Mouse (Mus musculus): Measurements from ENCODE around the gene Acacb.
A peak's percentile ranks its signal among the peaks of the same experiment; 100 is the strongest.

Acacb gene

GRCm38 (mm10) chr5:114176548-114177400 lies 30.4 kb downstream of the Acacb start:
- no peak for DNase-seq

GRCm38 (mm10) chr5:114177966-114178719 lies 31.8 kb downstream of the Acacb start:
- DNase-seq: no peak

- no peak for DNase-seq
Measured at GRCm38 (mm10) chr5:114179541-114179940, 33.2 kb downstream of the Acacb start.

GRCm38 (mm10) chr5:114183493-114183892 lies 37.2 kb downstream of the Acacb start:
- DNase-seq: no peak

GRCm38 (mm10) chr5:114187108-114187507 lies 40.8 kb downstream of the Acacb start:
- DNase-seq: no peak

GRCm38 (mm10) chr5:114188900-114189464 lies 42.6 kb downstream of the Acacb start:
- no peak for DNase-seq

GRCm38 (mm10) chr5:114194161-114194560 lies 47.8 kb downstream of the Acacb start:
- no peak for DNase-seq

GRCm38 (mm10) chr5:114199116-114199777 lies 52.9 kb downstream of the Acacb start:
- DNase-seq: no peak

GRCm38 (mm10) chr5:114206158-114206557 lies 59.8 kb downstream of the Acacb start:
- no peak for DNase-seq

- no peak for DNase-seq
Measured at GRCm38 (mm10) chr5:114213183-114213582, 66.8 kb downstream of the Acacb start.

- no peak for DNase-seq
Measured at GRCm38 (mm10) chr5:114218771-114219170, 72.4 kb downstream of the Acacb start.

GRCm38 (mm10) chr5:114226051-114226450 lies 79.7 kb downstream of the Acacb start:
- DNase-seq: no peak

- no peak for DNase-seq
Measured at GRCm38 (mm10) chr5:114228901-114229300, 82.6 kb downstream of the Acacb start.

- no peak for DNase-seq
Measured at GRCm38 (mm10) chr5:114238924-114239323, 92.6 kb downstream of the Acacb start.

- DNase-seq: no peak
Measured at GRCm38 (mm10) chr5:114239737-114240136, 93.4 kb downstream of the Acacb start.

GRCm38 (mm10) chr5:114246465-114246864 lies 100.1 kb downstream of the Acacb start:
- no peak for DNase-seq

- peak; percentile 81 for DNase-seq
Measured at GRCm38 (mm10) chr5:114248174-114248589, 101.8 kb downstream of the Acacb start.

- no peak for DNase-seq
Measured at GRCm38 (mm10) chr5:114259495-114259894, 113.2 kb downstream of the Acacb start.

GRCm38 (mm10) chr5:114261494-114261893 lies 115.2 kb downstream of the Acacb start:
- DNase-seq: no peak

- no peak for DNase-seq
Measured at GRCm38 (mm10) chr5:114264030-114264459, 117.7 kb downstream of the Acacb start.

GRCm38 (mm10) chr5:114264791-114265190 lies 118.5 kb downstream of the Acacb start:
- DNase-seq: no peak

GRCm38 (mm10) chr5:114268646-114269045 lies 122.3 kb downstream of the Acacb start:
- no peak for DNase-seq

GRCm38 (mm10) chr5:114269499-114269898 lies 123.2 kb downstream of the Acacb start:
- DNase-seq: no peak

Measured in right cerebral cortex, postnatal 4 days (tissue).